Comparison of ENCODE assay signal across 37 mouse cellular contexts in genomic region chr1:92594111-92594510, GRCm38 (mm10). TPM values are rescaled to one million over a fixed set of nuclear protein-coding genes. Genes with fewer than 3 reads are reported as not detected.
"Had no signal": no experiment of that assay in that cellular context is flagged by ENCODE, and none has a peak within 500 bp of the region (broad histone marks: within the 10 kb centered on the region; RNA-seq: fewer than 3 reads in every experiment).

Gene Olfr1411 (plus strand): TSS chr1:92594411.

- ATAC-seq: liver, embryonic 12.5 days; lung, postnatal 0 days; midbrain, embryonic 13.5 days; midbrain, embryonic 15.5 days; midbrain, embryonic 16.5 days had no signal

- H3K4me2 ChIP-seq: limb, embryonic 12.5 days; limb, embryonic 13.5 days; limb, embryonic 15.5 days; liver, embryonic 12.5 days; liver, embryonic 13.5 days; liver, embryonic 15.5 days; lung, embryonic 14.5 days; lung, embryonic 15.5 days; midbrain, embryonic 11.5 days; midbrain, embryonic 12.5 days; midbrain, embryonic 13.5 days; midbrain, embryonic 15.5 days; neural tube, embryonic 12.5 days had no signal

- DNase-seq: left cerebral cortex, postnatal 4 days; liver; liver, embryonic 13.5 days; lung, adult 18-20 months; lung, adult 2 months; lung, embryonic 14.5 days; lung, postnatal 10 days; lung, postnatal 14 days; lung, postnatal 36 days; lung, postnatal 4 days; midbrain, embryonic 14.5 days had no signal

- H3K36me3 ChIP-seq: limb, embryonic 12.5 days; limb, embryonic 13.5 days; limb, embryonic 15.5 days; liver, embryonic 12.5 days; liver, embryonic 13.5 days; liver, embryonic 15.5 days; lung, embryonic 15.5 days; midbrain, embryonic 10.5 days; midbrain, embryonic 12.5 days; midbrain, embryonic 13.5 days; midbrain, embryonic 15.5 days; neural tube, embryonic 12.5 days had no signal

- H3K4me1 ChIP-seq: limb, embryonic 12.5 days; limb, embryonic 13.5 days; limb, embryonic 15.5 days; liver, embryonic 12.5 days; liver, embryonic 13.5 days; liver, embryonic 15.5 days; lung, embryonic 15.5 days; megakaryocyte, embryonic 14.5 days; midbrain, embryonic 10.5 days; midbrain, embryonic 12.5 days; midbrain, embryonic 13.5 days; midbrain, embryonic 15.5 days; neural tube, embryonic 12.5 days had no signal

- H3K27me3 ChIP-seq: limb, embryonic 12.5 days; limb, embryonic 13.5 days; limb, embryonic 15.5 days; liver, embryonic 12.5 days; liver, embryonic 13.5 days; liver, embryonic 15.5 days; lung, embryonic 15.5 days; midbrain, embryonic 12.5 days; midbrain, embryonic 13.5 days; midbrain, embryonic 15.5 days; neural tube, embryonic 12.5 days had no signal

- H3K9me3 ChIP-seq: limb, embryonic 12.5 days; limb, embryonic 13.5 days; limb, embryonic 15.5 days; liver, embryonic 12.5 days; liver, embryonic 13.5 days; liver, embryonic 15.5 days; lung, embryonic 15.5 days; megakaryocyte, embryonic 14.5 days; midbrain, embryonic 10.5 days; midbrain, embryonic 12.5 days; midbrain, embryonic 13.5 days; midbrain, embryonic 15.5 days; neural tube, embryonic 12.5 days had no signal

- H3K4me3 ChIP-seq: left cerebral cortex, adult 2 months; limb, embryonic 12.5 days; limb, embryonic 13.5 days; limb, embryonic 15.5 days; liver, embryonic 12.5 days; liver, embryonic 13.5 days; liver, embryonic 15.5 days; lung, embryonic 15.5 days; megakaryocyte, embryonic 14.5 days; midbrain, embryonic 10.5 days; midbrain, embryonic 12.5 days; midbrain, embryonic 13.5 days; midbrain, embryonic 15.5 days; myocyte; neural tube, embryonic 12.5 days had no signal

- H3K9ac ChIP-seq: limb, embryonic 12.5 days; limb, embryonic 13.5 days; limb, embryonic 15.5 days; liver, embryonic 12.5 days; liver, embryonic 13.5 days; liver, embryonic 14.5 days; liver, embryonic 15.5 days; lung, embryonic 14.5 days; lung, embryonic 15.5 days; midbrain, embryonic 12.5 days; midbrain, embryonic 13.5 days; midbrain, embryonic 15.5 days; neural tube, embryonic 12.5 days had no signal

- H3K27ac ChIP-seq: left cerebral cortex, adult 2 months; limb, embryonic 12.5 days; limb, embryonic 13.5 days; limb, embryonic 15.5 days; liver, embryonic 12.5 days; liver, embryonic 13.5 days; liver, embryonic 14.5 days; liver, embryonic 15.5 days; lung, embryonic 15.5 days; macrophage; midbrain, embryonic 10.5 days; midbrain, embryonic 12.5 days; midbrain, embryonic 13.5 days; midbrain, embryonic 15.5 days; neural tube, embryonic 12.5 days had no signal

RNA-seq across cellular contexts. Expression of gene Olfr1411, which starts in this region (rescaled TPM):
- polyA plus RNA-seq: limb, embryonic 11.5 days; limb, embryonic 12.5 days; limb, embryonic 13.5 days; limb, embryonic 14.5 days; limb, embryonic 15.5 days; liver, adult 2 months; liver, embryonic 12.5 days; liver, embryonic 13.5 days; liver, embryonic 14.5 days; liver, embryonic 15.5 days; liver, embryonic 16.5 days; lung, adult 2 months; lung, embryonic 14.5 days; lung, embryonic 15.5 days; lung, embryonic 16.5 days; lung, postnatal 0 days; macrophage; midbrain, embryonic 10.5 days; midbrain, embryonic 11.5 days; midbrain, embryonic 12.5 days; midbrain, embryonic 13.5 days; midbrain, embryonic 14.5 days; midbrain, embryonic 15.5 days; midbrain, embryonic 16.5 days; midbrain, postnatal 0 days; myocyte; neural tube, embryonic 11.5 days; neural tube, embryonic 12.5 days had no signal
